Mouse (Mus musculus) frontal cortex, postnatal 36 days (tissue): ENCODE measurements around the gene Olfr629.
"Not testable (repeated sequence)": the region's sequence is repeated elsewhere in the genome, so short reads cannot be mapped to it uniquely, and the experiment has no call there.

Source experiments
- DNase-seq, 2 experiments: peaks; one replicate each; pipeline ENCODE4 v3.0.0; 2022; ENCODE audit warnings: low spot score in 2 of 2

The Olfr629 gene

DNA sequence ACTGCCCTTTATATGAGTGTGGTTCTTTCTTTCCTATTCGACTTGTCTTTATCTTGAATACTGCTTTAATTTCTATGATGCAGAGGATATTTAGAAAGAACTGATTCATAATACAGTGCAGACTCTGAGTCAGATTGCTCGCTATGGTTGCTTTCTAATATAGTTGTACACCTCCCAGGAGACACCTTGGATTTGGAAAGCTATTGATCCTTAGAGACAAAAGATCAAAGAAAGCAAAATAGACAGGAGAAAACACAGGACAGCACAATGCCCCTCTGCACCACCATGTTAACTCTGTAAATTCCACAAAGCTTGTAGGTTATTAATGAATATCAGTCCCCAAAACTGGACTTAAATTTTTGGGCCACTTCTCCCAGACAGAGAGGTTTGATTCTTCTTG, at the start of gene Olfr629:
TSS of gene Olfr629 (minus strand) at position 101 of the 400 bp plus-strand sequence.
- no peak for DNase-seq

- DNase-seq = no peak
Measured at GRCm38 (mm10) chr7:103792669-103793388, 48.1 kb upstream of the Olfr629 start.

DNA sequence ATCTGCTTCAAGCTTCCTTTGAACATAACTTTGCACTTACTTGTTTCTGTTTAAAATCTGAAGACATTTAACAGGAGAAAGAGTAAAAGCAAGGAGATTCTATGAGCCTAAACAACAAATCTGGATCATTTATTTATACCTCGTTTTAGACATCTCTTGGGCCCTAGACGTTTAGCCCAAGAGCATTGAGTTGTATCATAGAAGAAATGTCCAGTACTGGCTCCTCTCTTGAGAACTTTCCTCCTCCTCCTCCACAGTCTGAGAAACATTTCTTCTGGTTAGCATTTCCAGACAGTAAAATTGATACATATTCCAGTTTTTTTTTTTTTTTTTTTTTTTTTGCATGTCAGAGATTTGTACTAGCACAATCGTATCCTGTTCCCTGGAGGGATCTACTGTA, 47.0 kb upstream of the Olfr629 start, which contains the start of gene Olfr67:
TSS of gene Olfr67 (minus strand) at position 101 of the 400 bp plus-strand sequence.
- DNase-seq = no peak

- DNase-seq = no peak
Measured at GRCm38 (mm10) chr7:103779598-103779997, 34.9 kb upstream of the Olfr629 start, which contains the start of gene Olfr68. Gene Olfr68 (minus strand): TSS chr7:103779698.

- DNase-seq = not testable (repeated sequence)
Measured at GRCm38 (mm10) chr7:103777652-103778051, 32.9 kb upstream of the Olfr629 start.

DNA sequence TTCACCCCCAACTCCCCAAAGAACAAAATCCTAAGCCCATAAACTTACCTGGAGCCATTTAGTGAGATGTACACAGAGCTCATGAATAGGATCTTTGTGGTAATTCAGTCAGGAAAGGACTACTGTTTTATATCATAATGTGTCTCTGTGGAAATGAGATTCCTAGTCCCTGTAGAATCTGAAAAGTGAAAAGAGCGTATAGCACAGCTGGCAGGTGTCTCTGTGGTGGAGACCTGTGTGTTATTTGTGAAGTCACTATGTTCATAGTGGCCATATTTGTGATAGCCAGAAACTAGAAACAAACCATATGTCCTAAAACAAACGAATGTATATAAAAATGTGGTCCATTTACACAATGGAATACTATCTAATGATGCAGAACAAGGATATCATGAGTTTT, 26.8 kb upstream of the Olfr629 start, which contains the start of gene Olfr69:
TSS of gene Olfr69 (minus strand) at position 101 of the 400 bp plus-strand sequence.
- DNase-seq = no peak

DNA sequence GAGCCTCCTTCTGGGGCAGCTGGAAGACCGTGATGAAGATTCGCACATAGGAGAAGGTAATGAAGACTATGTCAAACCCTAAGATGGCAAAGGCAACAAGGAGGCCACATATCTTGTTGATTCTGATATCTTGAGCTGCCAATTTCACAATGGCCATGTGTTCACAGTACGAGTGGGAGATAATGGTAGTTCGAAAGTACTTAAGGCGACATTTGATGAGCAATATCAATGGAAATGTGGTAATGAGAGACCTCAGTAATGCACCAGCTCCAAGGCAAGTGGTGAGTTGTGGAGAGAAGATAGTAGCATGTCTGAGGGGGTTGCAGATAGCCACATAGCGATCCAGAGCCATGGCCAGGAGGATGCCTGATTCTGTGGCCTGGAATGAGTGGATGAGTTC, 22.9 kb upstream of the Olfr629 start:
- DNase-seq = not testable (repeated sequence)

GRCm38 (mm10) chr7:103762212-103762611, 17.5 kb upstream of the Olfr629 start:
- DNase-seq = not testable (repeated sequence)

DNA sequence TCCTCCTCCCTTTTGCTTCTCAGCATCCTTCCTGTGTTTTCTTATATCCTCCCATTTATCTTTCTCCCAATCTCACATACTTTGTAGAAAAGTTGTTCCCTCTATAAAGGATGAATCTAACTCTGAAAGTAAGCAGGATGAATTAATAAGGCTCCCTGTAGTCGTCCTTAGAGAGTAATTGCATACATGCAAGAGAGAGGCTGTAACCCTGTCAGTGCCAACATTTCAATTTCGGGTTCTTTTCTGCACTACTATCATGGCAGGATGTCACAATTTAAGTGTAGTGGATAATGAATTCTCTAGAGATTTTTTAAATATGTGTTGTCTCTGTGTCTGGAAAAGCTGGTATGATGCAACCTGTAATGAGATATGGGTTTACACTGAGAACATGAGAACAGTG, 12.5 kb upstream of the Olfr629 start, which contains the start of gene Olfr630:
TSS of gene Olfr630 (minus strand) at position 101 of the 400 bp plus-strand sequence.
- no peak for DNase-seq

DNA sequence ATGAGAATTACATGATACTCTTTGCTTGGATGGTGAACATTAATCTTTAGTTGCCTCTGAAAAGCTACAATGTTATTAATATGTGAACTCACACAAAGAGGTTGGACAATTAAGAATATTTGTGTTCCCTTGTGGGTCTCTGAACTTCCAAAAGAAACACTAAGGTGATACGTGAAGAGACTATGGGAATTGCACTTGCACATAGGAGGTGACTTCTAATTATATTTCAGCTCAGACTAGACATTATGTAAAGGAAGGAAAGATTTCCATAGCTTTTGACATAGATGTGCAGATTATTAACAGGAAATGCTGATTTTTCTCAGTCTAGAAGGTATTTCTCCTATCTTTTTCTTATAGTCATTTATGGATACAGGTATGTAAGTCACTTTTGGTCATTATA, 14.7 kb downstream of the Olfr629 start, which contains the start of gene Olfr628:
TSS of gene Olfr628 (plus strand) at position 301 of the 400 bp plus-strand sequence.
- no peak for DNase-seq

DNA sequence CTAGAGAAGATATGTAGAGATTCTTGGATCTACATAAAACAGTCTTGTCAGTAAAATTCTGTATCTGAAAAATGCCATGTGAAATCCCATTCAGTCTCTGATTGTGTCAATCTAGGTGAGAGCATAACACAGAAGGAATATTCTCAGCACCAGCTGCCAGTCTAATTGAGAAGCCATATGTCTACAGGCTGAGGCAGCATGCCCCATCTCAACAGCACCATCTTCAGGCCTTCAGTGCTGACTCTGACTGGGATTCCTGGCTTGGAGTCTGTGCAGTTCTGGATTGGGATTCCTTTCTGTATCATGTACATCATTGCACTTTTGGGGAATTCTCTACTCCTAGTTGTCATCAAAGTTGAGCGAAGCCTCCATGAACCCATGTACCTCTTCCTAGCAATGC, 28.3 kb downstream of the Olfr629 start:
- not testable (repeated sequence) for DNase-seq

- no peak for DNase-seq
Measured at GRCm38 (mm10) chr7:103714371-103714770, 30.4 kb downstream of the Olfr629 start, which contains the start of gene Olfr243. Gene Olfr243 (plus strand): TSS chr7:103714671.

GRCm38 (mm10) chr7:103712024-103712423, 32.7 kb downstream of the Olfr629 start:
- DNase-seq = no peak

GRCm38 (mm10) chr7:103699469-103699868, 45.3 kb downstream of the Olfr629 start:
- no peak for DNase-seq
